Mouse (Mus musculus) yolk sac, embryonic 10.5 days (tissue): ENCODE data around the gene Cd63.

Experiments used
- DNase-seq: peaks from one replicate; pipeline ENCODE4 v3.0.0-alpha.2; 2017; ENCODE audit warnings: low spot score

Gene Cd63

DNA sequence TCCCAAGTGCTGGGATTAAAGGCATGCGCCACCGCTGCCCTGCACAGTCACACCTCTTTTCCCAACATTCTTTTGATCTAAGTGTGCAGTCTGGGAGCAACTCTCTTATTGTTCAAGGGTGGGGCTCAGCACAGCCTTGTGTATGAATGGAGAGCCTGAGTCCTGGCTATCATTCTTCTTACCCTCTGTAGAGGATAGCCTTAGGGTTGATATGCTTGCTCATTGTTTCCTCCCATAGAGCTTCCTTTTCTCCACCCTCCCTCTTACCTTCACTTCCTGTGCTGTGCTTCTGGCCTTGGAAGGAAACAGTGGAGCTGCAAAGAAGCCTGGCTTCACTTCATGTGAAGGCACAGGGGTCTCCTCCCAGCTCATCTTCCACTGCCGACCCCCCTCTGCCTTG is at the start of gene Cd63:
Gene Cd63 (plus strand): TSS at position 292 of the 400 bp plus-strand sequence.
- no peak for DNase-seq

DNA sequence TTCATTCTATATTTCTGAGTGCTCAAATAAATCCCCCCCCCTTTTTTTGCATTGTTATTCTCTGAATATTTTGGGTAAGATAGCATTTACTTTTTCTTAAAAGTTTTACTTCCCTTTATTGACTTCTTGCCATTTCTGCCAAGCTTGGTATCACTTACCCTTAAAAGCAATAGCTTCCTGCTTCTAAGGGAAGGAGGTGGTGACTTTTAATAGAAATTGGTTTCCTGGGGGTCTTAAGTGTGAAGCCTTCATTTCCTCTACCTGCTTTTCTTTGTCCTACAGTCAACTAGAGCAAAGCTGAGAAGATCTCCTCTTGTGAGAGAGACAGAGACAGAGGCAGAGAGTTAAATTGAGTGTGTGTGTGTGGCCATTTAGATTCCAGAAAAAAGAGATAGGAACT is 39.6 kb upstream of the Cd63 start:
- DNase-seq = no peak

DNA sequence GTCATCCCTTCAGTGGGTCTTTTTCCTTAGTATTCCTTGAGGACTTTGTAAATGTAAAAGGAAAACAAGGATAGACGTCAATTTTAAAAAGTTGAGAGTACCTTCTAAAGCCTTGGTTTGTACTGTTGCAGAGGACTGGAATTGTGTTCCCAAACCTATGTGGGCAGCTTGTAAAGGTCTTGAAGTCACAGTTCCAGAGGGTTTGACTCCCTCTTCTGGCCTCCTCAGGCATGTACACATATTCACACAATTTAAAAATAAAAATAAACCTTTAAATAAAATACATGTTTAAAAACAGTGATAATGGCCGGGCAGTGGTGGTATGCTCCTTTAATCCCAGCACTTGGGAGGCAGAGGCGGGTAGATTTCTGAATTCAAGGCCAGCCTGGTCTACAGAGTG is 34.7 kb upstream of the Cd63 start:
- no peak for DNase-seq

DNA sequence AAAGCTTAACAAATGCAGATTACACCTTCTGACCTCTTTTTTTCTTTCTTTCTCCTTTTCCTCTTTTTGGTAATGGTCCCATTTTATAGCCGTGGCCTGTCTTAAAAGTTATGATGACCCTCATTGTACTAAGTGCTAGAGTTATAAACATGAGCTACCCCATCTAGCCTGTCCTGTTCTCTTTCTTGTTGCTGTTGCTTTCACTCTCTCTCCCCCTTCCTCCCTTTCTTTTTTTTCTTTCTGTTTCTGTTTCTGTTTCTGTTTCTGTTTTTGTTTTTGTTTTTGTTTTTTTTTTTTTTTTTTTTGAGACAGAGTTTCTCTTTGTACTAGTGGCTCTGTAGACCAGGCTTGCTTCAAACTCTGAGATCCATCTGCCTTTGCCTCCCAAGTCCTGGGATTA is 34.3 kb upstream of the Cd63 start:
- no peak for DNase-seq

DNA sequence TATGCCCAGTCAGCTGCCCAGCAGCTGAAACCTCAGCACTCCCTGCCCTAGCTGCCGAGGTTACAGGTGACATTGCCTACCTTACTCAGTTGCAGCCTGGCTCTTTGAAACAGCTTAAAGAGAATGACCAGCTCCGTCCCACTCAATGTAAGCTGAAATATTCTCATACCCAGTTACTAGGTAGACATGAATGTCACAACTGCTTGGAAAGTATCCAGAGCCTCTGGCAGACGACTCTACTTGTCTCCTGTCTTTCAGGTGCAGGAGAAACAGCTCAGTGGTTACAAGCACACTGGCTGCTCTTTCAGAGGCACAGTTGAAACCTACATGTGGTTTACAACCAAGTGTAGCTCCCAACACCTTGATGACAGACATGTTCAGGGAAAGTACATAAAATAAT is 30.4 kb upstream of the Cd63 start:
- no peak for DNase-seq

DNA sequence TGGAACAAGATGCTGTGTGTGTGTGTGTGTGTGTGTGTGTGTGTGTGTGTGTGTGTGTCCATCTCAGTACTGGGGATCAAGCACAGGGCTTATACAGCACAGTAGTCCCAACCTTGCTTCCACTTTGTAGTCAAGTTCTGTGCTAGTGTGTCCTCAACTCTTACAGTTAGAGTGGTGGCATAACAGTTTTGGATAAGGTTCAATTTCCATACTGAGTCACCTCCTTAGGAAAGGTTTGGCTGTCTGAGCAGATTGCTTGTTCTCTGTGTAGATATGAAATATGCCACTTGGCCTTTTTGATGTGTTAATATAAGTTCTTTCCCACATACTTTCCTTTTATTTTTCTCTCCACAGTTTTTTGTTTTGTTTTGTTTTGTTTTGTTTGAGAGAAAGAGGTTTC is 22.5 kb upstream of the Cd63 start:
- DNase-seq = no peak

DNA sequence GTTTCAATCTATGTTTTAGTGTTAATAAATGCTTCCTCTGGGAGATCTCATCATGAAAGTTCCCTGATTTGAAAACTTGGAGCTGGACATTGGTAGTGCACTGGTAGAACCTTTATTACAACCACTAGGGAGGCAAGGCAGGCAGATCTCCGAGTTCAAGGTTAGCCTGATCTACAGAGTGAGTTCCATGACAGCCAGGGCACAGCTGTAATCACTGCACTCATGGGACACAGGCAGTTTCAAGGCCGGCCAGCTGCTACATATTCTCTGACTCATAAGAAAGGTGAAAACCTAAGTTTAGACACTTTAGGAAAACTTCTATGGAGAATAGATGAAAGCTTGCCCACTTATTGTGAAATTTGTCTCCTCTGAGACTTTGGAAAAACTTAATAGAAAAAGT is 22.0 kb upstream of the Cd63 start:
- DNase-seq = no peak

DNA sequence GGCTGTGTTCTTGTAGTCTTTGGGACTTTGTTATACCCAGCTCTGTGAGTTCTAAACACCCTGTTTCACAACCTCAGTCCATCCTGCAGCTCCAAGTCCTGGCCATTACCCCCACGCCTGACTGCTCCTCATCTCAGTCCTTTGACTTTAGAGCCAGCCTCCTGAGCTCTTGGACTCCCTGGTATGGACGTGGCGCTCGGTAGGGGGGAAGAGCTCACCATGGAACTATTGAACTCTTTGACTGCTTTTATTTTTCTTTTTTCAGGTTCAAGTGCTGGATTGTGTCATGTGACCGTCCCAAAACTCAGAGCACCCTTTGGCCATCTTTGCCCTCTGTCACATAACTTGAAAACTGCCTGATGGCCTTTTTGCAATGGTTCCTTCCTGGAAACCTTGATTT is 18.7 kb upstream of the Cd63 start:
- no peak for DNase-seq

DNA sequence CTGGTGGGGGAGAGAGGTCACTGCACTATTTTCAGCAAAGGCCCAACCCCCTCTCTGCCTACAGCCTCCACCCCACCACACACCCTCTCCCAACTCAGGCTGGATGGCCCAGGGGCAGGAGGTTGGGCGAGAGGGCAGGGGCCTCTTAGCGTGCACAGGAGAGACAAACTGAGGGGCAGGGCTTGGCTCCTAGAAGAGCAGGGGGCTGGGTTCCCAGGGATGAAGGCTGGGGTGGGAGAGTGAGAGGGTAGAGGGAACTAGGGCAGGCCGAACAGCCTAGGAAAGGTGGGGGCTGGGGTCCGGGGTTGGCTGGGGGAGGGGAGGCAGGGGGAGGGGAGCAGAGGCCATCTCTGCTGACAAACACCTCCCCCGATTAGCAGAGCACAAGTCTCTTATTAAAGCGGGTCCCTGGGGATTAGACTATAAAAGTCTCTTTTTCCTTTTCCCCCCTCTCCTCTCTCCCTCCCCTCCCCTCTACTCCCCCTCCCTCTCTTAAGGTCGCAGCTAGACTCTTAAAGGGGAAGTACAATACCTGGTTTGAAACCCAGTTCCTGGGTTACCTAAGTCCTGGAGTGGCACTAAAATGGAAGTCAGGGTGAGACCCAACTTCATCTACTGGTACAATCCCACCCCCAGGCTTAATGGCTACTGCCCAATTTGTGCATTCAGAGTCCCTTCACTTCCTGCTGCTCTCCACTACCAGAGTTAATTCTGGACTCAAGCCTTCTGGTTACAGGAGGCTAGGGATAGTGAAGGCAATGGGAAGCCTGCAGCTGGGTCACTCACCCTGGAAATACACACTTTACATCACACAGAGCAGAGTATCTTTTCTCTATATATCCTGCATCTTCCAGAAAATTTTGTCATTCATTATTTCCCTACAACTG is 11.6 kb upstream of the Cd63 start:
- peak; percentile 61 for DNase-seq

DNA sequence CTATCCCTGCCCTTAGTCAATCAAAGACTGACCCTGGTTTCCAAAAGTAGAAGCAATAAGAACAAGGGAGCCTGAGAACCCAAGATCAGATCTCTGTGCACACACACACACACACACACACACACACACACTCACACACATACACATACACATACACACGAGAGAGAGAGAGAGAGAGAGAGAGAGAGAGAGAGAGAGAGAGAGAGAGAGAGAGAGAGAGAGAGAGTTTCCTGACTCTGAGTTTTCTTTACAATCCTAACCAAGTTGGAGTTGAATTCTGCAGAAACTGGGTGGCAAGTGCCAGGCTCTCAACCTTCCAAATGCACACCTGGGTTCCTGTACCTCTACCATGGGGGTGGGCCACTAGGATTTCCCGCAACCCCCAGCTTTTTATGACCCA is 10.9 kb upstream of the Cd63 start:
- no peak for DNase-seq

DNA sequence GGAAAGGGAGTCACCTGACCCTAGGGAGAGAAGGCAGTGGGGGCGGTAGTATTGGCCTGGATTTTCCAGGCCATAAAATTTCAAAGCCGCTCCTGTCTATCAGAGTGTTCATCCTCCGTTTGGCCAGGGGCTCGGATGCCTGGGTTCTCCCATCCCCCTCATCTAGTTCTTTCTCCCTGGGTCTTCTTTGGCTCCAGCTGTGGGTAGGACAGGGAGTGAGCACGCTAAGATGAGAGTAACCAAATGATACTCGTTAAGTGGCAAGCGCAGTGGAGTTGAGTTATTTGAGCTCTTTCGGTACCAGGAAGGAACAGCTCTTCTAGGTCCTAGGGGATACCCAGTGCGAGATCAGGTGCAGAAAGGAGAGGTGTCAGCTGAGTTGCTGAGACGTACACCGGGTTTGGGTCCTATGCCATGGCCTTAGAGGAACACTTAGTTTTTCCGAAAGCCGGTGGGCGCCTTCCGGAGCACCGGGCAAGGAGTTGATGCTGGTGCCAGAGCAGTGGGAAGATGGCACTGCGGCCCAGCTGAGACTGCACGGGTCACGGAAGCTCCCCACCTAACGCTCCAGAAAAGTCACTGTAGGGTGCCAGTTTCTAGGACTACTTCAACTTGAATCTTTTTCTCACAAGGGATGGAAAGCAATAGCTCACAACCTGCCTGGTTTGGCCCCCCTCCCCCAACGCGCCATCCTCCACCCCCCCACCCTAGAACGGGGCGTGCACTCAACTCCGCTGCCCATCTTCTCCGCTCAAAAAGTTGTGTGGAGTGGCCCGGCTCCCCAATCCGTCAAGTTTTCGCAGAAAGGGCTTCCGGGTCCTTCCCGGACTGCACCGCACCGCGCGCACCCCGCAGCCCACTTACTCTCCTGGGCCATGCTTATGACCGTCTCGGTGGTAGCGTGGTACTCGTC is 10.2 kb upstream of the Cd63 start:
- DNase-seq = no peak

DNA sequence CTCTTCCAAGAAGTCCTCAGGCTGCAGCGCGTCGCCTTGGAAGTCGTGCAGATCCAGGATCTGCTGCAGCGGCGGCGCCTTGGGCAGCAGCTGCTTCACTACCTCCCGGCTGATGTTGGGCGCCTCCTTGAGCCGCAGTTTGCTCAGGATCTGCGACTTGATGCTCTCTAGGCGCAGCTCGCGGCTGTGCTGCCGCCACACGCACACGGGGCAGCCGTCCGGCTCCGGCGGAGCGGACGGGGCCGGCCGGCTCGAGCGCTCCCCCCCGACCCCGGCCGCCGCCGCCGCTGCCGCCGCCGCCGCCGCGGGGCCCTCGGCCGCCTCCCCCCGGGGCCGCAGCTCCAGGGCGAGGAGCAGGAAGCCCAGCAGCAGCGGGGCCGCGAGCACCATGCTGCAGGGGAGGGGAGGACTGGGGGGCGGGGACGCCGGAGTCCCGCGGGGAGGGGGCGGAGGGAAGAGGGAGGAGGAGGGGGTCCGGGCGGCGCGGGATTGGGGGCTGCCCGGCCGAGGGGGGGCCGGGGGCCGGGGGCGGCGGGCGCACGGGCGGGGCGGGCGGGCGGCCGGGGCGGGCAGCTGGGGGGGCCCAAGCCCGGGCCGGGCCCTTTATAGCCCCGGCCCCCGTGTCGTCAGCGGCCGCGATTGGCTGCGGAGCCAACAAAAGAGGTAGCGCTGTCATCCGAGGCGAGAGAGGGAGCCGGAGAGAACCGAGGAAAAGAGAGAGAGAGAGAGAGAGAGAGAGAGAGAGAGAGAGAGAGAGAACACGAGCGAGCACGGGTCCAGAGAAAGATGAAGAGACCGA is 9.3 kb upstream of the Cd63 start, which contains the start of gene Gdf11:
Gene Gdf11 (minus strand): TSS at position 423 of the 799 bp plus-strand sequence.
- DNase-seq = peak; percentile 79

DNA sequence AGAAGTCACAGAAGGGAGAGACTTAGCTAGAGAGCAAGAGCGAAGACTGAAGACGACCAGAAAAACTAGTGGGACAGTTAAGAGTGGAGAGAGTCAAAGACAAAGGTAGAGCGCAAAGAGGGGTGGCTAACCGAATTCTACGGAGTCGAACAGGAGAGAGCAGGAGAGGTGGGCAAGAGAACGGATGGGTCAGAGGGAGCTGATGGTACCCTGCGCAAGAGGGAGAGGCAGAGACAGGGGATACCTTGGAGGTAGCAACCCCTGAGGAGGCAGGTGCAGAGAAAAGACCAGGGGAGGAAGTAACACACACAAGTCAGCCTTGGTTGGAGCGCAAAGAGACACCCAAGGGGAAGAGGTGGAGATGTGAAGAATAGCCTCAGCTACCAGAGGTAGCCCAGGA is 8.5 kb upstream of the Cd63 start:
- no peak for DNase-seq

DNA sequence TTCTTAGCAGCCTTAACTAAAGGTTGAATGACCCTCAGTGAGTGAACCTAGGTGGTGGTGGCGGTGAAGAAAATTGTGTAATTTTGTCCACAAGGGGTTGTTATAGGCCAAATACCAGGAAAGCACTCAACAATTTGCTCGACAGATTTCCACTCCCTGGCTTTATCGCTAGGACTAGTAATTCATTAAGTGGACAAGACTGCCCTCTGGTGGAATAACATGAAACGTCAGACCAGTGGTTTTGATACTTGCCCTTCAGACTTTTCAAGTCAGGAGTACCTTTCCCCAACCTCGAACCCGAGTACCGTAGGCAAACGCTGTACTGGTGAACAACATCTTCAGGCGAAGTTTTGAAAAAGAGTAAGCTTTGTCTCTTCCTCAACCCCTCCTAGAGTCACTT is 5.4 kb upstream of the Cd63 start:
- peak; percentile 75 for DNase-seq

DNA sequence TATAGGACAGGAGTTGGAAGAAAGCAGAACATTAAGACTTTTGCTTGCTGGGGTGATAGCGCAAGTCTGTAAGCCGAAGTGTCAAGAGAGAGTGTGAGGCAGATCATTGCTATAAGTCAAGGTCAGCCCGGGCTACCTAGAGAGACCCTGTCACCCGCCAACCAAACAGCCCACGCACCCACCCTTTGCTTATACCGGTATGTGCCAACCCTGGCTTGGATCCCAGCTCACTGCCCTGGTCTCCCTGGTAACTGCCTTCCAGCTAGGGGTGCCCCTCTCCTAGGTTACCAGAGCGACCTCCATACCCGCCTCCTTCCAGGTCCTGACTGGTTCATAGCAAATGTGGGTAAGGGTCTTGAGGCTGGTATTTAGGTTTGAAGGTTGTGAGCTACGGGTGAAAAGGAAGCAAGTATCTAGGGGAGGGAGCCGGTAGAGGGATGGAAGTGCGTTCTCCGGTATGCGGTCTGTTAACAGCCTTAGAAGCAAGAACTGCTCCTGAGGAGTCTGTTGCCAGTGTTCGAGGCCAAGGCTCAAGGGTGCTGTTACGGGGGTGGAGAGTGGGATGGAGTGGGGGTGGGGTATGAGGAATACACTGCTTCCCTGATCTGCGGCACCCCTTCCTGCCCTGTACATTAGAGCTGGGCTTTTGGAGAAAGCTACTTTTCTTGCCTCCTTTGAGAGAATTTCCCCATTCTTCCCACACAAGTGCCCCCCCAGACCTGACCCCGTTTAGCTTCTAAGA is 4.7 kb upstream of the Cd63 start:
- DNase-seq = no peak

DNA sequence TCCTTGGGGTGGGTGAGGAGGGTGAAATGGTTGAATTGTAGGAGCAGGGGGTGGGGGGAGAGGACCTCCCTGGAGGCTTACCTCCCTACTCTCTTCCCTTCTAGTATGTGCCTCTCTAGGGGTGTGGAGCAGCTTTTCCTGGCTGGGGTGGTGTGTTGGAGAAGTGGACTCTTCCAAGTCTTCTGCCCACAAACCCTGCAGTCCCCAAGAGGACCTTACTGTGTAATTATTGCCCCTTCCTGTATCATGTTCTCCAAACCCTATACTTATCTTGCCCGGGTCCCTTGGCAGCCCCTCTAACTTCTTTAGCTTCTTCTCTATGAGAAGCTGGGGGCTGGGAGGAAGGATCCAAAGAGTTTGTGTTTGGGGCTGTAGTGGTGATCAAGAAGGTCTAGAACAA is 4.0 kb upstream of the Cd63 start:
- DNase-seq = no peak

DNA sequence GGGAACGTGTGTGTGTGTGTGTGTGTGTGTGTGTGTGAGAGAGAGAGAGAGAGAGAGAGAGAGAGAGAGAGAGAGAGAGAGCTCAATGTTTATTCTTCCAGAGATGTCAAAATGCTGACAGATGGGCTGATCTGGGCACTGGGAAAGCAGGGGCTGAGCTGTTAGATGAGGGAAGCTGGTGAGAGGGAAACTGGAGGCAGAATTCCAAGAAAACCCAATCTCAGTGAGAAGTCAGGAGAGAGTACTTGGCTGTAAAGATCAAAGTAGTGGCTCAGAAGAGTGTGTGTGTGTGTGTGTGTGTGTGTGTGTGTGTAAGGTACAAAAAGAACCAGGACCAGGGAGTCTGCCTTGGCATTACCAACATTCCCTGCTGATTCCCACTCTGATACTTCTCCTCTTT is 3.3 kb upstream of the Cd63 start:
- no peak for DNase-seq

DNA sequence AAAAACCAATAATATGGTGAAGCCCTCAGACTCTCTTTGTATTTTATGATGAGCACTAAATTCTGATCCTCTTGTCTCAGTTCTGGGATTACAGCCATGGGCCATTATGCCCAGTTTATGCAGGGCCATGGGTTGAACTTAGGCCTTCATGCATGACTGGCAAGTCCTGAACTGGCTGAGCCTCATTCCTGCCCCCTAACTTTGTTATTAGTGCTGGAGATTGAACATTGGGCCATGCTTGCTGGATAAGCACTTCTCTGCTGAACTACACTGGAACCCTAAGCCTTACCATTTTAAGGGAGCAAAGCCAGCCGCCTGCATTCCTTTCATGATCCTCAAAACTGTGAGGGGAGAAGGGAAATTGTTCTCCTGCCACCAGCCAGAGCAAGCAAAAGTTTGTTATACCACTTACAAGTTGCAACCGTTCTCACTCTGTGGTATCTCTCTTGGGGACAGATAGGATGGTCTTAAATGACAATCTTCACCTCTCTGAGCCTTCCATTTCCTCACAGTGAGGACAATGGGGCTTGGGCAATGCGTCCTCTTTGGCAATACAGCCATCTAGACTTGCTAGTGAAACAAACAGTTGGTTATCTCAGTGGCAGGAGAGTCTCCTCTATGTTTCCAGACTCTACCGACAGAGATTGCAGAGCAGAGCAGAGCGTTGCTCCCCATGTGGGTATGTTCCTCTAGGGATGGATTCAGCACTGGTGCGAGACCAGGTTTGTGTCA is 864 bp upstream of the Cd63 start:
- DNase-seq = no peak

DNA sequence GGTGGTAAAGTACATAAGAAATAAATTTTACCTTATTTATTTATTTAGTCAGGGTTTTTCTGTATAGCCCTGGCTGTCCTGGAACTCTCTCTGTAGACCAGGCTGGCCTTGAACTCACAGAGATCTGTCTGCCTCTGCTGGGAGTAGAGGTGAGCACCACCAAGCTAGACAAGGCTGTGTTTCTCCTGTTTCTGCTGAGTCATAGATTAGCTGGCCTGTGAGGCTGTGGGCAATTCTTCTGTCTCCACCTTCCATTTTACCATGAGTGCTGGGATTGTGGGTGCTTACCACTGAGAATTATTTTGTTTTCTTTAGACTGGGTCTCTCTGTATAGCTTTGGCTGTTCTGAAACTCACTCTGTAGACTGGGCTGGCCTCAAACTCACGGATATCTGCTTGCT is 620 bp downstream of the Cd63 start:
- DNase-seq = no peak

DNA sequence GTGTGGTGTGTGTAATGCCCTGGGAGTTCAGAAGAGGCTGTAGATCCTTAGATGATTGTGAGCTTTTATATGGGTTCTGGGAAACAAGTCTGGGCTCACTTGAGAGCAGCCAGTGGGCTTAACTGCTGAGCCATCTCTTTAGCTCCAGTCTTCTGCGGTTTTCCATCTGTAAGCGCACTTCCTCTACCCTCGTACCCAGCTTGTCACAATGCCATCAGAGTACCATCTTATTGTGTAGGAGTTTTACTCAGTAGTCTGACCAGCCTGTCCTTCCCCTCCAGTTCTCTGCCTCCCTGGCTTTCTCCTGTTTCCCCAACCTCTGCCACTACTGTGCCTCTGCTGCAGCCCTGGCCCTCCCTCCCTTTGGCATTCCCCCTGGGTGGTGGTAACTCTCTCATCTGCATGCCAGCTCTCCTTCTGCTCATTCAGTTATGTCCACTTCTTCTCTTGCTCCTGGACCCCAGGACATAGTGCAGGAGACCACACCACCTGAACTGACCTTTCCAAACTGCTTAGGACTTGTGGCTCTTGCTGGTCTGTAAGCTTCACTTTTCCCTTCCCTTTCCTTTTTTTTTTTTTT is 1.7 kb downstream of the Cd63 start:
- no peak for DNase-seq
